Mouse (Mus musculus): ENCODE measurements at regions not wholly inside any gene's neighbourhood (a gene's known extent, or its start where the extent isn't known, plus 50 kb on each side); places are given as distances from the start of the nearest gene placed in this dataset.

- no peak for ATAC-seq (ENCODE audit: extremely low read depth, insufficient number of reproducible peaks, low FRiP score, poor library complexity, severe bottlenecking)
- H3K4me1 ChIP-seq (ENCODE audit: insufficient read depth, low read depth, low read length), result no peaks in the 10 kb centered on the region
- 0 out of 2 replicates have a peak, but pooled peaks cover 2% of the 10 kb centered on the region for H3K9me3 ChIP-seq (replicated peaks)
- H3K36me3 ChIP-seq (replicated peaks), result no peaks in the 10 kb centered on the region
- no peaks in the 10 kb centered on the region for H3K27me3 ChIP-seq (ENCODE audit: insufficient read depth, low read length)
- no peak for DNase-seq (ENCODE audit: low spot score)
- no peak overlapping the region for H3K4me3 ChIP-seq (ENCODE audit: low read depth, low read length)
- no peak for TF ChIP-seq GATA2 (IDR thresholded peaks at IDR 0.05; ENCODE audit: borderline replicate concordance, low read depth, low read length)
- TF ChIP-seq GATA1 (IDR thresholded peaks at IDR 0.05; ENCODE audit: borderline replicate concordance, low read length), result no peak
- no peak for TF ChIP-seq POLR2AphosphoS5 (IDR thresholded peaks at IDR 0.05; ENCODE audit: insufficient replicate concordance, low read depth, low read length)
- no peak for TF ChIP-seq CTCF (IDR thresholded peaks at IDR 0.05; ENCODE audit: low read depth, low read length)
- TF ChIP-seq TAL1 (conservative IDR thresholded peaks at IDR 0.05; ENCODE audit: low read depth, low read length), result no peak
These were observed 2889.0 kb upstream of the Gm7489 start for GRCm38 (mm10) chr15:50995688-50996087.

GRCm38 (mm10) chr15:50996296-50996695 lies 2888.4 kb upstream of the Gm7489 start:
- ATAC-seq (ENCODE audit: extremely low read depth, insufficient number of reproducible peaks, low FRiP score, poor library complexity, severe bottlenecking), result no peak
- H3K4me3 ChIP-seq (ENCODE audit: low read depth, low read length), result no peak overlapping the region
- no peaks in the 10 kb centered on the region for H3K4me1 ChIP-seq (ENCODE audit: insufficient read depth, low read depth, low read length)

GRCm38 (mm10) chr15:50997209-50997763 lies 2887.4 kb upstream of the Gm7489 start:
- TF ChIP-seq POLR2AphosphoS5 (IDR thresholded peaks at IDR 0.05; ENCODE audit: insufficient replicate concordance, low read depth, low read length) (no peak), GATA2 (IDR thresholded peaks at IDR 0.05; ENCODE audit: borderline replicate concordance, low read depth, low read length) (no peak), GATA1 (IDR thresholded peaks at IDR 0.05; ENCODE audit: borderline replicate concordance, low read length) (no peak), TAL1 (conservative IDR thresholded peaks at IDR 0.05; ENCODE audit: low read depth, low read length) (no peak), CTCF (IDR thresholded peaks at IDR 0.05; ENCODE audit: low read depth, low read length) (no peak)
- Histone ChIP-seq H3K4me3 (ENCODE audit: low read depth, low read length) (no peak overlapping the region), H3K4me1 (ENCODE audit: insufficient read depth, low read depth, low read length) (no peaks in the 10 kb centered on the region), H3K36me3 (replicated peaks) (no peaks in the 10 kb centered on the region), H3K27me3 (ENCODE audit: insufficient read depth, low read length) (no peaks in the 10 kb centered on the region), H3K9me3 (replicated peaks) (0 out of 2 replicates have a peak, but pooled peaks cover 2% of the 10 kb centered on the region)
- DNase-seq (ENCODE audit: low spot score) (no peak), ATAC-seq (ENCODE audit: extremely low read depth, insufficient number of reproducible peaks, low FRiP score, poor library complexity, severe bottlenecking) (no peak)

More at GRCm38 (mm10) chr15:50996296-50996695, 2888.4 kb upstream of the Gm7489 start:
- no peaks in the 10 kb centered on the region for H3K27me3 ChIP-seq (ENCODE audit: insufficient read depth, low read length)
- TF ChIP-seq POLR2AphosphoS5 (IDR thresholded peaks at IDR 0.05; ENCODE audit: insufficient replicate concordance, low read depth, low read length), result no peak
- no peak for TF ChIP-seq CTCF (IDR thresholded peaks at IDR 0.05; ENCODE audit: low read depth, low read length)
- TF ChIP-seq GATA1 (IDR thresholded peaks at IDR 0.05; ENCODE audit: borderline replicate concordance, low read length), result no peak
- TF ChIP-seq GATA2 (IDR thresholded peaks at IDR 0.05; ENCODE audit: borderline replicate concordance, low read depth, low read length), result no peak
- H3K9me3 ChIP-seq (replicated peaks), result 0 out of 2 replicates have a peak, but pooled peaks cover 2% of the 10 kb centered on the region
- no peaks in the 10 kb centered on the region for H3K36me3 ChIP-seq (replicated peaks)
- no peak for DNase-seq (ENCODE audit: low spot score)

- H3K4me1 ChIP-seq (ENCODE audit: insufficient read depth, low read depth, low read length), result no peaks in the 10 kb centered on the region
- no peaks in the 10 kb centered on the region for H3K27me3 ChIP-seq (ENCODE audit: insufficient read depth, low read length)
- H3K36me3 ChIP-seq (replicated peaks), result no peaks in the 10 kb centered on the region
- no peak for ATAC-seq (ENCODE audit: extremely low read depth, insufficient number of reproducible peaks, low FRiP score, poor library complexity, severe bottlenecking)
- TF ChIP-seq GATA2 (IDR thresholded peaks at IDR 0.05; ENCODE audit: borderline replicate concordance, low read depth, low read length), result no peak
- TF ChIP-seq TAL1 (conservative IDR thresholded peaks at IDR 0.05; ENCODE audit: low read depth, low read length), result no peak
- no peak for TF ChIP-seq CTCF (IDR thresholded peaks at IDR 0.05; ENCODE audit: low read depth, low read length)
- TF ChIP-seq POLR2AphosphoS5 (IDR thresholded peaks at IDR 0.05; ENCODE audit: insufficient replicate concordance, low read depth, low read length), result no peak
- TF ChIP-seq GATA1 (IDR thresholded peaks at IDR 0.05; ENCODE audit: borderline replicate concordance, low read length), result no peak
- H3K4me3 ChIP-seq (ENCODE audit: low read depth, low read length), result no peak overlapping the region
- no peak for DNase-seq (ENCODE audit: low spot score)
- no peaks in the 10 kb centered on the region for H3K9me3 ChIP-seq (replicated peaks)
These were observed 2845.7 kb upstream of the Gm7489 start for GRCm38 (mm10) chr15:51038968-51039367.

GRCm38 (mm10) chr15:51070538-51070937 lies 2814.2 kb upstream of the Gm7489 start:
- H3K27me3 ChIP-seq (ENCODE audit: insufficient read depth, low read length), result no peaks in the 10 kb centered on the region
- no peak for DNase-seq (ENCODE audit: low spot score)

GRCm38 (mm10) chr15:51071132-51071656 lies 2813.5 kb upstream of the Gm7489 start:
- no peak for DNase-seq (ENCODE audit: low spot score)
- no peak for TF ChIP-seq TAL1 (conservative IDR thresholded peaks at IDR 0.05; ENCODE audit: low read depth, low read length)

More at GRCm38 (mm10) chr15:51070538-51070937, 2814.2 kb upstream of the Gm7489 start:
- H3K9me3 ChIP-seq (replicated peaks), result no peaks in the 10 kb centered on the region
- H3K4me3 ChIP-seq (ENCODE audit: low read depth, low read length), result no peak overlapping the region
- no peaks in the 10 kb centered on the region for H3K4me1 ChIP-seq (ENCODE audit: insufficient read depth, low read depth, low read length)
- no peak for ATAC-seq (ENCODE audit: extremely low read depth, insufficient number of reproducible peaks, low FRiP score, poor library complexity, severe bottlenecking)
- TF ChIP-seq GATA2 (IDR thresholded peaks at IDR 0.05; ENCODE audit: borderline replicate concordance, low read depth, low read length) (no peak), GATA1 (IDR thresholded peaks at IDR 0.05; ENCODE audit: borderline replicate concordance, low read length) (no peak), POLR2AphosphoS5 (IDR thresholded peaks at IDR 0.05; ENCODE audit: insufficient replicate concordance, low read depth, low read length) (no peak), CTCF (IDR thresholded peaks at IDR 0.05; ENCODE audit: low read depth, low read length) (no peak), TAL1 (conservative IDR thresholded peaks at IDR 0.05; ENCODE audit: low read depth, low read length) (no peak)
- no peaks in the 10 kb centered on the region for H3K36me3 ChIP-seq (replicated peaks)

More at GRCm38 (mm10) chr15:51071132-51071656, 2813.5 kb upstream of the Gm7489 start:
- no peak for ATAC-seq (ENCODE audit: extremely low read depth, insufficient number of reproducible peaks, low FRiP score, poor library complexity, severe bottlenecking)
- Histone ChIP-seq H3K4me3 (ENCODE audit: low read depth, low read length) (no peak overlapping the region), H3K4me1 (ENCODE audit: insufficient read depth, low read depth, low read length) (no peaks in the 10 kb centered on the region), H3K27me3 (ENCODE audit: insufficient read depth, low read length) (no peaks in the 10 kb centered on the region), H3K9me3 (replicated peaks) (no peaks in the 10 kb centered on the region), H3K36me3 (replicated peaks) (no peaks in the 10 kb centered on the region)
